Mouse (Mus musculus) spleen, adult 12 weeks (tissue): ENCODE results near the gene Slc22a16.
A peak's percentile ranks its signal among the peaks of the same experiment; 100 is the strongest.
"Not testable (repeated sequence)": the region's sequence is repeated elsewhere in the genome, so short reads cannot be mapped to it uniquely, and the experiment has no call there.

Source experiments
- DNase-seq: peaks from one replicate; pipeline ENCODE4 v3.0.0; 2022; ENCODE audit warnings: low spot score

Gene Slc22a16

DNA sequence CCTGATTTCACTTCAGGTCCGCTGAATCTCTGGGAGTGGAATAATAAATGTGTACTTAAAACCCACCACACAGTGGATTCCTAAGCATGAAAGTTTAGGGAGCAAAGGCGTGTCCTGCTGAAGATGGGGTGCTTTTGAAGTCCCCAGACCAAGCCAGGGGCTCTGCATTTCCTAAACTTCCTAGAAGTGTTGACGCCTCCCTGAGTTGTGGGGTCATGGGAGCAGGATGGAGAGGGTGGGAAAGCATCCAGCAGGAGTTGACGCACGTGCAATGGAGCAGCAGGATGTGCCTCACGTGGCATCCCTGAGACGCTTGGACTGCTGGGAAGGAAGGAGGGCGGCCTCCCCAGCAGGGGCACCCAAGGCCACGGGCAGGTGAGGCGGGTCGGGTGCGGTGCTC lies at the start of gene Slc22a16:
Slc22a16 (plus strand) TSS at position 301 of the 400 bp plus-strand sequence.
- no peak for DNase-seq

- DNase-seq, result no peak
Observed at GRCm38 (mm10) chr10:40521579-40521978, 48.6 kb upstream of the Slc22a16 start.

DNA sequence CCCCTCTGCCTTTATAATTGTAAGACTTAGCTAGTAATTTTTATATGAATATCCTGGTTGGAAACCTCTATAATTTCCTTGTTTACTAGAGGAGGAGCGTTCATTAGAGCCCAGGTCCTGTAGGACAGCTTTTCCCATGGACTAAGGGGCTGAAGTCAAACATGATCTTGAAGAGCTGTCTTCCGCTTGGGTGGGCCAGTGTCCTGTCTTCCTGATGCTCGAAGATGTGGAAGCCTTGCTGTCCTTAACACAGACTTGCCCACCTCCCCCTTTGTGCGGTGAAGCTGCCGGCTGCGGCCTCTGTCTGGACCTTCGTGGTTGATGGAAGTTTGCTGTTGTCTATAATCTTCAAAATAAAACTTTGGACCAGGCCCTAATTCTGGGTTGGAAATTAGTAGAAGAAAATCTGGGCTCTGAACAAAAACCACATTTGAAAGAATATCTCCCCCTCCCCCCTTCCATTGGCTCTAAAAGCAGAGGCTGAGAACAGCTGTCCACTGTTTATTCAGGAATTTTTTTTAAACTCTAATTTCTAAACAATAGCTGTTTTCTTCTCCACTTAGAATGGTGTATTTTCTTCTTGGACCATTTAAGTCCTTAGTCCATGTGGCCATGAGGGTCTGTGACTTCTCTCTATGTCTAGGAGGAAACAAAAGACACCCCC lies 46.7 kb upstream of the Slc22a16 start:
- no peak for DNase-seq

GRCm38 (mm10) chr10:40524032-40524806 lies 45.9 kb upstream of the Slc22a16 start:
- no peak for DNase-seq

GRCm38 (mm10) chr10:40524991-40525390 lies 45.1 kb upstream of the Slc22a16 start:
- DNase-seq, result peak; percentile 42

GRCm38 (mm10) chr10:40525616-40526155 lies 44.5 kb upstream of the Slc22a16 start:
- DNase-seq, result no peak

DNA sequence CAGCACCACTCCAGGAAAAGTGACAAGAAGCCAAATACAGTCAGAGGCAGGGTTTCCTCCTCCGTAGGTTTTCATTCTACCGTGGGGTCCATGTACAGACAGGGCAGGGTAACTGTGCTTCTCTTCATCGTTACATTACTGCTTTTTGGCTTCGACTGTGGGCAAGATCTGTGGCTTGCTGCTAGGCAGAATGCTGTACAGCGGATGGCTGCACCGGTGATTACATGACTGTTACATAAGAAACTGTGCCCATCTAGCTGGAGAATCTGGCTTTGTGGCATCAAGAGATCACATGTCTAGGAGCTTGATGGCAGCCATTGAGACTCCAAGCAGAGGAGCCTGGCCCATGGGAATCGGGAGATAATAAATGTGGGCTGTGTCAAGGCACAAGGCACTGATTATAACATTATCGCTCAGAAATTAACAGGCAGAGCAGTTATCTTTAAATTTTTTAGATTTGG lies 43.8 kb upstream of the Slc22a16 start:
- DNase-seq, result no peak

DNA sequence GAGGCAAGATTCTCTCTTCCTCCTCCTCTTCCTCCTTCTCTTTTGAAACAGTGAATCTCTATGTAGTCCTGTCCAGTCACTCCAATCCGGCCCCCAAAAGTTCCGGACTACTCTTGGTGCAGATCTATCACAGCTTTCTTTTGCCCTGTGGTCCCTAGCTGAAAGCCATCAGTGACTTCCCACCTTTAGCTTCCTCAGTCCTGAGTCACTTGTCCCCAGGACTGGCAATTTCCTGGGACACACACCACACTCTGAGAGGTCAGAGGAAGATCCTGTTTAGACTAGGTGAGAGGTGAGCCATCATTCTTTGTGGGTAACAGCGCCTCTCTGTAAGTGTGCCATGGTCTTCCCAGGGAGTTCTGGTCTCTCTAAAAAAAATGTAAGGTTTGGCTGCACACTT lies 43.1 kb upstream of the Slc22a16 start:
- no peak for DNase-seq

- DNase-seq, result peak; percentile 14
Observed at GRCm38 (mm10) chr10:40527573-40527972, 42.6 kb upstream of the Slc22a16 start.

- no peak for DNase-seq
Observed at GRCm38 (mm10) chr10:40528668-40529067, 41.5 kb upstream of the Slc22a16 start.

GRCm38 (mm10) chr10:40529617-40530016 lies 40.5 kb upstream of the Slc22a16 start:
- DNase-seq, result peak; percentile 38

- DNase-seq, result no peak
Observed at GRCm38 (mm10) chr10:40530661-40531060, 39.5 kb upstream of the Slc22a16 start.

DNA sequence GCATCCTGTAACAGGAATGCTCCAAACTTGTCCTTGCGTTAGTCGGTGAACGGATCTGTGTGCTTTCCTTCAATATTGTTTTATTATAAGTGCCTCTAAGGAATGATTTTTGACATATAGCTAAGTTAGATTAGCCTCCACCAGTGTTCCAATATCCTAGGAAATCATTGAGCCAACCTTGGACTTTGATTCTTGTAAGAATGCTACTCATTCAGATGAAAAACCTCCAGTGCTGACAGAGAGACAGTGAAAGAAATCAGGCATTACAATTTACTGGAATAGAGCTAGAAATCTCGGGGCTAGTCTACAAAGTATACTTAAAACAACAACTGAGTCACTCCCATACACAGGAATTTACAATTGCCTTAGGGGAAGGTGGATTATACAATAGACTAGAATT lies 37.5 kb upstream of the Slc22a16 start:
- DNase-seq, result not testable (repeated sequence)

DNA sequence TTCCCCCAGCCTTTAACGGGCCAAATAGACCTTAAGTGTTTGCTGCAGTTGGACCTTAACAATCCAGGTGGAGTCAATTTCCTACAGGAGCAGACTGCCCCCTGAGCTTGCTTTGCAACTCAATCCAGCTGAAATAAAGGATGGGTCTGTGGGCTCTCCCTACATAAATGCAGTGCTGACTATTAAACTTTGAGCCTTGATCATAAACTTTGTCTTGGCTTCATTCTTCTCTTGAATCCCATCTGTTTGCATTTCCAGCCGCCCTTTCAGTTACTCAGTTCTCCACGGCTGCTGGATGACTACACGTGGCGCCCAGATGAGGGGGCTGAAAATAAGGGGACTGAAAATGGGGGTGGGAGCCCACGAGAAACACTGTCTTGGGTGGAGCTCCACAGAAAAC lies 28.8 kb upstream of the Slc22a16 start:
- DNase-seq, result no peak

DNA sequence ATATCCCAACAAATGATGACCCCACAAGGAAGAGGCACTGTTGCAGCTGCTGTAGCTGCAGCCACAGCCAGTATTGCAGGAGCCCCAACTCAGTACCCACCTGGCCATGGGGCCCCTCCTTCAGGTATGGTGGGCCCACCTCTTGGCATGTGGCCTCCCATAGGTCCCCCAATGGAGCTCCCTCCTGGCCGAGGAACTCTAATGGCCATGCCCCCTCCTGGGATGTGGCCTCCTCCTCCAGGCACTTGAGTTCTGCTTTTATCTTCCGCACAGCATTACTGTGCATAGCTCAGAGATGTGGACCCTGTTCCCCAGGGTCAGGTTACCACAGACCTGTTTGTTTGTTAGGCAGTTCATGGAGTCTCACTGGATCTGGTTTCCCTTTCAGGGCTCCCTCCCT lies 20.8 kb upstream of the Slc22a16 start:
- no peak for DNase-seq

GRCm38 (mm10) chr10:40551801-40552200 lies 18.3 kb upstream of the Slc22a16 start:
- DNase-seq, result no peak

- not testable (repeated sequence) for DNase-seq
Observed at GRCm38 (mm10) chr10:40565695-40566094, 4.4 kb upstream of the Slc22a16 start.

- DNase-seq, result no peak
Observed at GRCm38 (mm10) chr10:40575912-40576634, 5.9 kb downstream of the Slc22a16 start.

- DNase-seq, result peak; percentile 8
Observed at GRCm38 (mm10) chr10:40583584-40584255, 13.6 kb downstream of the Slc22a16 start.

- no peak for DNase-seq
Observed at GRCm38 (mm10) chr10:40592186-40592585, 22.1 kb downstream of the Slc22a16 start.

GRCm38 (mm10) chr10:40597177-40597576 lies 27.0 kb downstream of the Slc22a16 start:
- DNase-seq, result no peak
